Mouse (Mus musculus): Measurements from ENCODE around the gene Cuta.

- TF ChIP-seq GATA1 (IDR thresholded peaks at IDR 0.05; ENCODE audit: borderline replicate concordance, low read length) (no peak), FLI1 (IDR thresholded peaks at IDR 0.05; ENCODE audit: low read length) (no peak)
Measured at GRCm38 (mm10) chr17:26970221-26970620, 30.9 kb upstream of the Cuta start.

Measured in megakaryocyte, embryonic 14.5 days (primary cell).